Mouse (Mus musculus): ENCODE measurements around the gene Vmn2r33.
"Not testable (repeated sequence)": the region's sequence is repeated elsewhere in the genome, so short reads cannot be mapped to it uniquely, and the experiment has no call there.

The Vmn2r33 gene

DNA sequence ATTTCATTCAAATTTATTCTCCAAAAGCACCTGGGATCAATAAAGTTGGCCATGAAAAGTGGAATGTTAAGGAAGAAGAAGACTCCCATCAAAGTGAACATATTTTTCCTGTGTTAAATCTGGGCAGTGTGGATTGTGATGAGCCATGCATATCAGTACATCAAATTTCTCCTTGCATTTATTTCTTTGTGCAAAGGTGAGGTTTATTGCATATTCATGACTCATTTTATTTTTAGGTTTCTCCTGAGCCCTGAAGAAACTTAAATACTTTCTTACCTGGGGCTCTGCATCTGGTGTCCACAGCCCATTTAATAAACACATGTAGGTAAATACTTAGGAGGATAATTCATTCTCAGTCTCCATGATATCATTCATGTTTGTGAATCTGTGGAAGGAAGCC lies at the start of gene Vmn2r33:
Gene Vmn2r33, minus strand, starts transcription at position 101 of the 400 bp plus-strand sequence.
- DNase-seq (ENCODE audit: low spot score) = not testable (repeated sequence)
